Mouse (Mus musculus) heart, embryonic 16.5 days (tissue): ENCODE results near the gene Ephb6. TPM values are rescaled to one million over a fixed set of nuclear protein-coding genes. Genes with fewer than 3 reads are reported as not detected.

Source experiments
- ATAC-seq: fragments of 200-750 bp; cut with Nextera tagmentation; replicated peaks from 2 replicates; pipeline ENCODE4 v1.8.0; 2017; ENCODE audit warnings: moderate number of reproducible peaks; ENCODE audit not compliant: insufficient read depth, low FRiP score; ENCODE audit errors: extremely low read depth
- H3K27ac ChIP-seq: fragments of 300-500 bp; sonication (generic); 2 replicates; pipeline ENCODE4 v1.5.1; 2014; ENCODE audit warnings: mild to moderate bottlenecking, low read length, control low read depth, moderate library complexity
- H3K27me3 ChIP-seq: fragments of 300-500 bp; sonication (generic); 2 replicates; pipeline ENCODE4 v1.6.1; 2014; ENCODE audit warnings: low read length, mixed read lengths; ENCODE audit not compliant: control insufficient read depth, insufficient read depth
- H3K36me3 ChIP-seq: fragments of 300-500 bp; sonication (generic); 2 replicates; pipeline ENCODE4 v1.6.1; 2014; ENCODE audit not compliant: control insufficient read depth, insufficient read depth
- H3K4me1 ChIP-seq: fragments of 300-500 bp; sonication (generic); 2 replicates; pipeline ENCODE4 v1.6.1; 2014; ENCODE audit warnings: low read length, mixed read lengths; ENCODE audit not compliant: control insufficient read depth, insufficient read depth
- H3K4me2 ChIP-seq: fragments of 300-500 bp; sonication (generic); 2 replicates; pipeline ENCODE4 v1.6.1; 2014; ENCODE audit warnings: low read depth, mild to moderate bottlenecking, control low read depth, low read length
- H3K4me3 ChIP-seq: fragments of 300-500 bp; sonication (generic); 2 replicates; pipeline ENCODE4 v1.5.1; 2014; ENCODE audit warnings: mild to moderate bottlenecking, control low read depth, low read length
- H3K9ac ChIP-seq: fragments of 300-500 bp; sonication (generic); 2 replicates; pipeline ENCODE4 v1.6.1; 2014; ENCODE audit warnings: low read length, control low read depth
- H3K9me3 ChIP-seq: fragments of 300-500 bp; sonication (generic); replicated peaks from 2 replicates; pipeline ENCODE4 v1.6.1; 2016; ENCODE audit warnings: low read length; ENCODE audit not compliant: control insufficient read depth
- WGBS: fragments of 180-500 bp; shearing (Covaris S2); extraction: QIAGEN DNeasy Blood & Tissue Kit; methylation state at CpG from one replicate; pipeline ENCODE4 v1.1.7; 2014; 5-methylcytosine and 5-hydroxymethylcytosine counted together
- polyA plus RNA-seq: library from polyadenylated mRNA; unstranded; fragments of >200 nt; fragmentation: Nextera tagmentation; extraction: Ambion mirVana; gene quantifications from 2 replicates; pipeline ENCODE4 v1.2.1, GENCODE M21; 2015

Gene Ephb6
- polyA plus RNA-seq, 1 experiment from 2014 or later, result 5.4 TPM

- Histone ChIP-seq H3K27me3 (no peaks in the 10 kb centered on the region), H3K4me2 (no peak overlapping the region), H3K4me1 (no peaks in the 10 kb centered on the region), H3K27ac (no peak overlapping the region), H3K36me3 (no peaks in the 10 kb centered on the region), H3K4me3 (no peak overlapping the region), H3K9me3 (no peaks in the 10 kb centered on the region), H3K9ac (no peak overlapping the region)
- WGBS, result 67% methylated on average over 8 of the region's 8 CpGs
- ATAC-seq, result no peak
These were observed 49.4 kb downstream of the Ephb6 start for GRCm38 (mm10) chr6:41654648-41655047.

GRCm38 (mm10) chr6:41658487-41658886 is 53.2 kb downstream of the Ephb6 start:
- Histone ChIP-seq H3K4me2 (no peak overlapping the region), H3K27me3 (no peaks in the 10 kb centered on the region), H3K4me1 (no peaks in the 10 kb centered on the region), H3K27ac (no peak overlapping the region), H3K9me3 (no peaks in the 10 kb centered on the region), H3K4me3 (no peak overlapping the region), H3K36me3 (no peaks in the 10 kb centered on the region), H3K9ac (no peak overlapping the region)
- 52% methylated on average over 1 of the region's 1 CpGs for WGBS
- ATAC-seq, result no peak

GRCm38 (mm10) chr6:41662320-41662719 is 57.0 kb downstream of the Ephb6 start:
- no peaks in the 10 kb centered on the region for H3K27me3 ChIP-seq
- 44% methylated on average over 2 of the region's 2 CpGs for WGBS
- H3K27ac ChIP-seq, result no peak overlapping the region
- no peaks in the 10 kb centered on the region for H3K36me3 ChIP-seq
- no peaks in the 10 kb centered on the region for H3K9me3 ChIP-seq
- ATAC-seq, result no peak
- H3K4me1 ChIP-seq, result no peaks in the 10 kb centered on the region
- H3K4me2 ChIP-seq, result no peak overlapping the region
- H3K9ac ChIP-seq, result no peak overlapping the region
- H3K4me3 ChIP-seq, result no peak overlapping the region

Other genes starting within 250 kb of the Ephb6 start
- not detected in 2 replicates for gene Prss3, start 227.8 kb upstream of the Ephb6 start, polyA plus RNA-seq
- not detected in 2 replicates for gene Gm5771, start 213.1 kb upstream of the Ephb6 start, polyA plus RNA-seq
- 0.18 TPM in 1 of 2 replicates, not detected in the other for gene Gm10334, start 159.3 kb upstream of the Ephb6 start, polyA plus RNA-seq
- 0.28 TPM in 1 of 2 replicates, not detected in the other for gene Prss1, start 146.6 kb upstream of the Ephb6 start, polyA plus RNA-seq
- gene Prss2, start 83.7 kb upstream of the Ephb6 start, polyA plus RNA-seq, result 0.30 TPM in 1 of 2 replicates, not detected in the other
- gene Trpv6, start 30.9 kb downstream of the Ephb6 start, polyA plus RNA-seq, result 0.09 and 0.31 TPM in 2 replicates
- not detected in 2 replicates for gene Trpv5, start 75.3 kb downstream of the Ephb6 start, polyA plus RNA-seq
- not detected in 2 replicates for gene Llcfc1, start 78.9 kb downstream of the Ephb6 start, polyA plus RNA-seq
- 1.8 and 2.6 TPM in 2 replicates for gene Kel, start 98.9 kb downstream of the Ephb6 start, polyA plus RNA-seq
- not detected in 2 replicates for gene Olfr459, start 169.7 kb downstream of the Ephb6 start, polyA plus RNA-seq
- gene Pip, start 242.1 kb downstream of the Ephb6 start, polyA plus RNA-seq, result not detected in 2 replicates
- not detected in 2 replicates for gene Sval2, start 247.5 kb downstream of the Ephb6 start, polyA plus RNA-seq